In genomic region chr2:84504285-84504684, GRCm38 (mm10) we compare ENCODE assay signal across 12 mouse cellular contexts. TPM values are rescaled to one million over a fixed set of nuclear protein-coding genes. Genes with fewer than 3 reads are reported as not detected.
A peak's percentile ranks its signal among the peaks of the same experiment; 100 is the strongest.
DNase-seq lines count a peak whose midpoint lies in the region; ATAC-seq lines count a peak whose summit lies in the region.
"Had no signal": no experiment of that assay in that cellular context is flagged by ENCODE, and none has a peak within 500 bp of the region (broad histone marks: within the 10 kb centered on the region; RNA-seq: fewer than 3 reads in every experiment).

No protein-coding gene starts in this region.

- H3K4me1 ChIP-seq in lung, embryonic 16.5 days (replicated peaks; ENCODE audit: control insufficient read depth, insufficient read depth, low read length) = no peaks in the 10 kb centered on the region
- no peaks in the 10 kb centered on the region for H3K4me1 ChIP-seq in heart, embryonic 13.5 days
- H3K4me1 ChIP-seq: neural tube, embryonic 13.5 days had no signal

- no peak overlapping the region for H3K27ac ChIP-seq in lung, embryonic 16.5 days (ENCODE audit: low read length)
- peak overlapping the region; percentile 51; the same call in 1 of the 2 replicates for H3K27ac ChIP-seq in heart, embryonic 13.5 days (replicated peaks)
- peak overlapping the region; percentile 86 for H3K27ac ChIP-seq in macrophage
- H3K27ac ChIP-seq: neural tube, embryonic 13.5 days had no signal

- no peak overlapping the region for H3K4me2 ChIP-seq in lung, embryonic 16.5 days (ENCODE audit: low read depth, low read length)
- no peak overlapping the region for H3K4me2 ChIP-seq in heart, embryonic 13.5 days

- no peaks in the 10 kb centered on the region for H3K79me2 ChIP-seq in macrophage (ENCODE audit: inconsistent target)

- H3K27me3 ChIP-seq in lung, embryonic 16.5 days (ENCODE audit: control insufficient read depth, insufficient read depth, low read depth, low read length) = no peaks in the 10 kb centered on the region
- H3K27me3 ChIP-seq in heart, embryonic 13.5 days (replicated peaks) = no peaks in the 10 kb centered on the region
- H3K27me3 ChIP-seq: neural tube, embryonic 13.5 days had no signal

- DNase-seq in heart, adult 11 months = peak; percentile 94
- DNase-seq in heart, postnatal 4 days = no peak
- no peak for DNase-seq in lung, postnatal 36 days
- DNase-seq in adrenal gland, postnatal 36 days = no peak
- no peak for DNase-seq in T-cell, adult 2 months (ENCODE audit: low spot score)
- DNase-seq: gastrocnemius, postnatal 10 days; layer of hippocampus, adult 9-11 months had no signal

- ATAC-seq in lung, embryonic 16.5 days (ENCODE audit: low read depth) = peak; percentile 31; the same call in 1 of the 2 replicates
- no peak; the same call in 1 of the 2 replicates for ATAC-seq in heart, embryonic 13.5 days (ENCODE audit: extremely low read depth, insufficient number of reproducible peaks, low FRiP score, low TSS enrichment)

- no peaks in the 10 kb centered on the region for H3K9me3 ChIP-seq in lung, embryonic 16.5 days (ENCODE audit: control insufficient read depth, low read length)
- H3K9me3 ChIP-seq in heart, embryonic 13.5 days = no peaks in the 10 kb centered on the region
- H3K9me3 ChIP-seq: limb, embryonic 10.5 days; neural tube, embryonic 13.5 days had no signal

- H3K9ac ChIP-seq in lung, embryonic 16.5 days (ENCODE audit: low read length) = no peak overlapping the region
- H3K9ac ChIP-seq in heart, embryonic 13.5 days = no peak overlapping the region

- WGBS in lung, embryonic 16.5 days = 59% methylated on average over 4 of the region's 4 CpGs
- WGBS in heart, embryonic 13.5 days = 51% methylated on average over 4 of the region's 4 CpGs
- WGBS in macrophage (ENCODE audit: missing documents) = 15% methylated on average over 4 of the region's 4 CpGs

- H3K4me3 ChIP-seq in lung, embryonic 16.5 days (ENCODE audit: low read length) = no peak overlapping the region
- H3K4me3 ChIP-seq in heart, embryonic 13.5 days = no peak overlapping the region
- H3K4me3 ChIP-seq in macrophage (ENCODE audit: inconsistent target) = no peak overlapping the region
- H3K4me3 ChIP-seq: neural tube, embryonic 13.5 days had no signal

- no peaks in the 10 kb centered on the region for H3K36me3 ChIP-seq in lung, embryonic 16.5 days (ENCODE audit: control insufficient read depth, insufficient read depth, low read length)
- no peaks in the 10 kb centered on the region for H3K36me3 ChIP-seq in heart, embryonic 13.5 days
- H3K36me3 ChIP-seq in macrophage (ENCODE audit: inconsistent target) = 0 out of 2 replicates have a peak, but pooled peaks cover 6% of the 10 kb centered on the region
- H3K36me3 ChIP-seq: limb, embryonic 10.5 days; neural tube, embryonic 13.5 days had no signal

RNA-seq across cellular contexts. Expression of gene Tfpi, which starts 27.7 kb away (rescaled TPM):
- total RNA-seq in heart, postnatal 4 days (2021) = 10 to 100 TPM; 62.0 to 64.4 TPM
- 63.6 and 64.9 TPM in 2 replicates for polyA plus RNA-seq in lung, embryonic 16.5 days (2015; fragmentation: Nextera tagmentation; extraction: Ambion mirVana)
- polyA plus RNA-seq in heart, embryonic 13.5 days (2015; fragmentation: Nextera tagmentation; extraction: Ambion mirVana) = 72.0 and 80.3 TPM in 2 replicates
- 10 to 100 TPM in 21 of 26 experiments, 1 to 10 TPM in 5; 5.7 to 25.7 (median 18.0) TPM for total RNA-seq in macrophage (2018; cell fraction: chromatin; rRNA removed)
- total RNA-seq in macrophage (2018; cell fraction: cytosol; rRNA removed) = 10 to 100 TPM; 10.6 to 26.2 (median 17.2) TPM
- total RNA-seq in macrophage (2018; cell fraction: nucleus; rRNA removed) = 10 to 100 TPM in 25 of 26 experiments, 1 to 10 TPM in 1; 7.3 to 40.9 (median 21.0) TPM
- polyA plus RNA-seq in macrophage (2018) = 22.0 to 44.0 TPM (median 22.4 TPM) in 3 replicates
- total RNA-seq in adrenal gland, postnatal 36 days (2021) = 10 to 100 TPM; 40.1 to 67.1 TPM
